Comparison of ENCODE assay signal across 31 mouse cellular contexts in genomic region chrX:134218161-134218560, GRCm38 (mm10). TPM values are rescaled to one million over a fixed set of nuclear protein-coding genes. Genes with fewer than 3 reads are reported as not detected.
"Had no signal": no experiment of that assay in that cellular context is flagged by ENCODE, and none has a peak within 500 bp of the region (broad histone marks: within the 10 kb centered on the region; RNA-seq: fewer than 3 reads in every experiment).

No protein-coding gene starts in this region.

- H3K9ac ChIP-seq: intestine, embryonic 15.5 days; limb, embryonic 12.5 days; limb, embryonic 15.5 days; lung, embryonic 15.5 days had no signal

- DNase-seq: kidney, adult 11 months; kidney, adult 9 months; kidney, postnatal 14 days; kidney, postnatal 4 days; left cerebral cortex, postnatal 4 days; lung, adult 18-20 months; lung, postnatal 10 days; lung, postnatal 36 days; midbrain, embryonic 14.5 days; right cerebral cortex, adult 18-20 months; right cerebral cortex, postnatal 14 days; thymus, adult 18-20 months; thymus, postnatal 36 days had no signal

- H3K4me3 ChIP-seq: intestine, embryonic 15.5 days; left cerebral cortex, adult 2 months; limb, embryonic 12.5 days; limb, embryonic 15.5 days; lung, embryonic 15.5 days; megakaryocyte, embryonic 14.5 days had no signal

- H3K9me3 ChIP-seq: intestine, embryonic 15.5 days; limb, embryonic 12.5 days; limb, embryonic 15.5 days; lung, embryonic 15.5 days; megakaryocyte, embryonic 14.5 days had no signal

- H3K4me2 ChIP-seq: intestine, embryonic 15.5 days; limb, embryonic 12.5 days; limb, embryonic 15.5 days; lung, embryonic 15.5 days; midbrain, embryonic 11.5 days had no signal

- H3K36me3 ChIP-seq: intestine, embryonic 15.5 days; limb, embryonic 12.5 days; limb, embryonic 15.5 days; lung, embryonic 15.5 days had no signal

- H3K27me3 ChIP-seq: intestine, embryonic 15.5 days; lung, embryonic 15.5 days had no signal

- H3K4me1 ChIP-seq: intestine, embryonic 15.5 days; limb, embryonic 12.5 days; limb, embryonic 15.5 days; lung, embryonic 15.5 days; megakaryocyte, embryonic 14.5 days had no signal

- H3K27ac ChIP-seq: intestine, embryonic 15.5 days; left cerebral cortex, adult 2 months; limb, embryonic 12.5 days; limb, embryonic 15.5 days; lung, embryonic 15.5 days had no signal

- ATAC-seq: intestine, embryonic 15.5 days had no signal

RNA-seq across cellular contexts. Expression of gene Nox1, which starts 3.6 kb away (rescaled TPM):
- total RNA-seq: layer of hippocampus, adult 18-20 months; layer of hippocampus, postnatal 25 days; left cerebral cortex, adult 2 months; left cerebral cortex, postnatal 4 days had no signal
- polyA plus RNA-seq: limb, embryonic 12.5 days; midbrain, embryonic 11.5 days; neural tube, embryonic 11.5 days; testis, adult 2 months had no signal

RNA-seq across cellular contexts. Expression of gene Arl13a, which starts 30.9 kb away (rescaled TPM):
- total RNA-seq: layer of hippocampus, adult 18-20 months; layer of hippocampus, postnatal 25 days; left cerebral cortex, adult 2 months; left cerebral cortex, postnatal 14 days; left cerebral cortex, postnatal 4 days; midbrain, postnatal 0 days had no signal
- polyA plus RNA-seq: intestine, embryonic 15.5 days; limb, embryonic 12.5 days; limb, embryonic 15.5 days; midbrain, embryonic 11.5 days; midbrain, embryonic 14.5 days; midbrain, postnatal 0 days; neural tube, embryonic 11.5 days; neural tube, embryonic 14.5 days; small intestine, adult 2 months; spleen, adult 2 months; stomach, embryonic 16.5 days; urinary bladder, adult 2 months had no signal

RNA-seq across cellular contexts. Expression of gene Xkrx, which starts 56.3 kb away (rescaled TPM):
- polyA plus RNA-seq: neural tube, embryonic 11.5 days had no signal
